Comparison of ENCODE assay signal across 13 mouse cellular contexts in the genomic region with DNA sequence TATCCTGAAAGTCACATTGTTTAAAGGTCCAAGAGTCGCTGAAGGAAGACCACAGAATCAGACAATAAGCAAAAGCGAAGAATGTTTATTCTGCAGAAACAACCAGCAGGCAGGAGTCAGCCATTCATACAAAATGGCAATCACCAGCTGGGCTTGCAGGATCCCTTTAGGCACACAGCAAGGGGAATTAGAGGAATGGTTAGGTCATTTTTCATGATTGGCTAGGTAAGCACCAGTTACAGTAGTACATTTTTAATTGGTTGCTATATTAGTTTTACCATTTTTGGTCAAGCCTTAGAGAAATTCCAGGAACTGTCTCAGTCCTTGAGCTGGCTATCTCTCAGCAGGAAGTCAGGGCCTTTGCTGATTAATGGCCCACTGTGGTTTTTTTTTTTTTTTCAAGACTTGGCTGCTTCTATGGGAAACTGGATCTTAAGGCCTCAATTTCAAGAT. TPM values are rescaled to one million over a fixed set of nuclear protein-coding genes. Genes with fewer than 3 reads are reported as not detected.
DNase-seq lines count a peak whose midpoint lies in the region; ATAC-seq and TF ChIP-seq lines count a peak whose summit lies in the region.
"Had no signal": no experiment of that assay in that cellular context is flagged by ENCODE, and none has a peak within 500 bp of the region (broad histone marks: within the 10 kb centered on the region; RNA-seq: fewer than 3 reads in every experiment).

No protein-coding gene starts in this region.

- 45% methylated on average over 2 of the region's 2 CpGs for WGBS in intestine, embryonic 15.5 days
- WGBS in intestine, postnatal 0 days, result 59% methylated on average over 2 of the region's 2 CpGs
- WGBS in liver, embryonic 15.5 days (ENCODE audit: insufficient replicate concordance), result 23% methylated on average over 2 of the region's 2 CpGs

- H3K36me3 ChIP-seq in intestine, embryonic 15.5 days, result no peaks in the 10 kb centered on the region
- no peaks in the 10 kb centered on the region for H3K36me3 ChIP-seq in intestine, postnatal 0 days (ENCODE audit: control insufficient read depth, insufficient read depth)
- H3K36me3 ChIP-seq in MEL (ENCODE audit: control insufficient read depth in 1 of 2, insufficient read depth in 2 of 2, low read length in 2 of 2), result peaks cover 0 to 22% of the 10 kb centered on the region in 2 experiments; a peak in 2 of 4 replicates
- H3K36me3 ChIP-seq in liver, embryonic 15.5 days (replicated peaks), result no peaks in the 10 kb centered on the region
- H3K36me3 ChIP-seq: neural tube, embryonic 15.5 days had no signal

- ATAC-seq in intestine, embryonic 15.5 days, result 0 out of 2 replicates have a peak, but pooled peaks have one; percentile 36
- ATAC-seq in intestine, postnatal 0 days, result no peak
- peak; percentile 44 for ATAC-seq in liver, embryonic 15.5 days (ENCODE audit: insufficient read depth)
- ATAC-seq: midbrain, embryonic 13.5 days had no signal

- no peak overlapping the region for H3K9ac ChIP-seq in intestine, embryonic 15.5 days
- no peak overlapping the region for H3K9ac ChIP-seq in intestine, postnatal 0 days (ENCODE audit: low read depth, low read length)
- peak overlapping the region; percentile 45 for H3K9ac ChIP-seq in MEL (ENCODE audit: control insufficient read depth, low read depth, low read length, poor library complexity, severe bottlenecking)
- no peak overlapping the region for H3K9ac ChIP-seq in liver, embryonic 15.5 days
- H3K9ac ChIP-seq: midbrain, embryonic 13.5 days; neural tube, embryonic 15.5 days had no signal

- TF ChIP-seq CTCF in intestine, postnatal 0 days (IDR thresholded peaks at IDR 0.05; ENCODE audit: low read depth), result no peak
- no peak for TF ChIP-seq CTCF in MEL (IDR thresholded peaks at IDR 0.05 in 2 of 3, conservative IDR thresholded peaks at IDR 0.05 in 1 of 3; ENCODE audit: control insufficient read depth in 1 of 3, insufficient read depth in 1 of 3, low read depth in 2 of 3, low read length in 3 of 3, poor library complexity in 1 of 3, severe bottlenecking in 1 of 3)

- TF ChIP-seq RAD21 in MEL (IDR thresholded peaks at IDR 0.05; ENCODE audit: low read depth, low read length), result no peak

- no peak overlapping the region for H3K4me2 ChIP-seq in intestine, embryonic 15.5 days (replicated peaks)
- H3K4me2 ChIP-seq in intestine, postnatal 0 days (replicated peaks; ENCODE audit: low read depth), result no peak overlapping the region
- no peak overlapping the region for H3K4me2 ChIP-seq in liver, embryonic 15.5 days
- H3K4me2 ChIP-seq: midbrain, embryonic 13.5 days; neural tube, embryonic 15.5 days had no signal

- peak; percentile 95 for TF ChIP-seq EP300 in MEL (IDR thresholded peaks at IDR 0.05; ENCODE audit: low read depth in 1 of 2, low read length in 2 of 2)

- no peaks in the 10 kb centered on the region for H3K79me2 ChIP-seq in MEL (ENCODE audit: control insufficient read depth, insufficient read depth, low read length, poor library complexity)

- H3K27me3 ChIP-seq in intestine, embryonic 15.5 days (replicated peaks), result no peaks in the 10 kb centered on the region
- H3K27me3 ChIP-seq in intestine, postnatal 0 days (replicated peaks; ENCODE audit: control insufficient read depth, insufficient read depth, low read length), result no peaks in the 10 kb centered on the region
- no peaks in the 10 kb centered on the region for H3K27me3 ChIP-seq in MEL (ENCODE audit: control insufficient read depth in 1 of 2, insufficient read depth in 2 of 2, low read length in 2 of 2)
- no peaks in the 10 kb centered on the region for H3K27me3 ChIP-seq in liver, embryonic 15.5 days
- H3K27me3 ChIP-seq: midbrain, embryonic 13.5 days; neural tube, embryonic 15.5 days had no signal

- no peak overlapping the region for H3K4me3 ChIP-seq in intestine, embryonic 15.5 days (replicated peaks)
- H3K4me3 ChIP-seq in intestine, postnatal 0 days (ENCODE audit: low read depth, low read length), result no peak overlapping the region
- peak overlapping the region; percentile 22 to 27; a peak in 3 of 4 replicates for H3K4me3 ChIP-seq in MEL (ENCODE audit: control insufficient read depth in 1 of 2, insufficient read depth in 1 of 2, low read depth in 2 of 2, low read length in 2 of 2)
- H3K4me3 ChIP-seq in liver, embryonic 15.5 days (replicated peaks), result no peak overlapping the region
- H3K4me3 ChIP-seq: midbrain, embryonic 13.5 days; neural tube, embryonic 15.5 days had no signal

- H3K27ac ChIP-seq in intestine, embryonic 15.5 days, result no peak overlapping the region
- H3K27ac ChIP-seq in intestine, postnatal 0 days (ENCODE audit: low read depth, low read length), result no peak overlapping the region
- peak overlapping the region; percentile 92 for H3K27ac ChIP-seq in MEL (ENCODE audit: control insufficient read depth, low read depth, low read length)
- H3K27ac ChIP-seq in liver, embryonic 15.5 days (replicated peaks), result peak overlapping the region; percentile 31; the same call in 1 of the 2 replicates
- H3K27ac ChIP-seq: midbrain, embryonic 13.5 days; neural tube, embryonic 15.5 days had no signal

- H3K4me1 ChIP-seq in intestine, embryonic 15.5 days (replicated peaks), result no peaks in the 10 kb centered on the region
- H3K4me1 ChIP-seq in intestine, postnatal 0 days (replicated peaks; ENCODE audit: control insufficient read depth, insufficient read depth, low read length), result no peaks in the 10 kb centered on the region
- peaks cover 15 to 16% of the 10 kb centered on the region in 2 experiments for H3K4me1 ChIP-seq in MEL (ENCODE audit: control insufficient read depth in 1 of 2, insufficient read depth in 2 of 2, low read length in 2 of 2)
- peaks cover 9% of the 10 kb centered on the region for H3K4me1 ChIP-seq in liver, embryonic 15.5 days (replicated peaks)
- H3K4me1 ChIP-seq: midbrain, embryonic 13.5 days; neural tube, embryonic 15.5 days had no signal

- peak in 1 of 2 experiments; percentile 33; a peak in 1 of 4 replicates for TF ChIP-seq POLR2A in MEL (IDR thresholded peaks at IDR 0.05; ENCODE audit: control insufficient read depth in 1 of 2, insufficient read depth in 1 of 2, low read depth in 1 of 2, low read length in 2 of 2, poor library complexity in 1 of 2)

- H3K9me3 ChIP-seq in intestine, embryonic 15.5 days, result no peaks in the 10 kb centered on the region
- H3K9me3 ChIP-seq in intestine, postnatal 0 days (ENCODE audit: control insufficient read depth), result no peaks in the 10 kb centered on the region
- H3K9me3 ChIP-seq in MEL (replicated peaks; ENCODE audit: insufficient read depth, low read length), result no peaks in the 10 kb centered on the region
- no peaks in the 10 kb centered on the region for H3K9me3 ChIP-seq in liver, embryonic 15.5 days (replicated peaks)
- H3K9me3 ChIP-seq: midbrain, embryonic 13.5 days; neural tube, embryonic 15.5 days had no signal

- DNase-seq in MEL (ENCODE audit: low read depth, low spot score), result peak; percentile 92
- DNase-seq in c-Kit-positive CD71-positive TER-119-negative erythroid progenitor cells, embryonic 14.5 days (ENCODE audit: low read depth), result peak; percentile 50
- DNase-seq in thymus, postnatal 0 days (ENCODE audit: low spot score), result no peak
- no peak for DNase-seq in gastrocnemius, adult 18-20 months (ENCODE audit: low spot score)
- DNase-seq: cerebellum, postnatal 10 days; gastrocnemius, postnatal 36 days; kidney, adult 8-10 months; left cerebral cortex, postnatal 4 days had no signal

TF ChIP-seq in MEL, 35 proteins besides CTCF, POLR2A, EP300 and RAD21 (continues in another document):
- TF ChIP-seq POLR2AphosphoS5 (IDR thresholded peaks at IDR 0.05; ENCODE audit: borderline replicate concordance, low read depth, low read length) (no peak), MYB (IDR thresholded peaks at IDR 0.05; ENCODE audit: low read depth, low read length) (no peak), SIN3A (IDR thresholded peaks at IDR 0.05; ENCODE audit: low read length) (peak; percentile 89), ETS1 (IDR thresholded peaks at IDR 0.05; ENCODE audit: low read depth, low read length) (peak; percentile 97), ZMIZ1 (IDR thresholded peaks at IDR 0.05; ENCODE audit: low read depth, low read length) (peak; percentile 29; the same call in 1 of the 2 replicates), ZNF384 (IDR thresholded peaks at IDR 0.05; ENCODE audit: low read depth, low read length) (peak; percentile 100), GABPA (IDR thresholded peaks at IDR 0.05; ENCODE audit: low read depth, low read length) (no peak), SMC3 (IDR thresholded peaks at IDR 0.05; ENCODE audit: low read depth, low read length) (no peak), BHLHE40 (IDR thresholded peaks at IDR 0.05; ENCODE audit: borderline replicate concordance, low read depth, low read length) (peak; percentile 35; the same call in 1 of the 2 replicates), MXI1 (IDR thresholded peaks at IDR 0.05; ENCODE audit: low read depth, low read length) (peak; percentile 71), E2F4 (IDR thresholded peaks at IDR 0.05; ENCODE audit: borderline replicate concordance, low read depth, low read length) (no peak), HCFC1 (IDR thresholded peaks at IDR 0.05; ENCODE audit: low read depth, low read length) (peak; percentile 67), MEF2A (IDR thresholded peaks at IDR 0.05; ENCODE audit: extremely low read depth, insufficient replicate concordance, low read depth, low read length, poor library complexity, severe bottlenecking) (no peak), JUND (IDR thresholded peaks at IDR 0.05; ENCODE audit: low read depth, low read length) (no peak)

RNA-seq across cellular contexts. Expression of gene Zranb3, which starts 33.9 kb away (rescaled TPM):
- polyA plus RNA-seq in intestine, embryonic 15.5 days (2015; fragmentation: Nextera tagmentation; extraction: Ambion mirVana), result 5.7 and 6.7 TPM in 2 replicates
- polyA plus RNA-seq in intestine, postnatal 0 days (2015; fragmentation: Nextera tagmentation; extraction: Ambion mirVana), result 1.4 and 2.2 TPM in 2 replicates
- 4.1 and 4.8 TPM in 2 replicates for total RNA-seq in MEL (2012; rRNA removed)
- polyA plus RNA-seq in MEL (2012; ENCODE audit: insufficient read depth in 1 of 2, insufficient read length in 2 of 2, low read depth in 1 of 2, low replicate concordance in 2 of 2, missing spikeins in 1 of 2), result 1 to 10 TPM in 1 of 2 experiments, not detected in 1; 3.9 TPM
- polyA plus RNA-seq in liver, embryonic 15.5 days (2015; fragmentation: Nextera tagmentation; extraction: Ambion mirVana), result 3.3 and 3.4 TPM in 2 replicates
- polyA plus RNA-seq in thymus, postnatal 0 days (2015; fragmentation: Nextera tagmentation; extraction: Ambion mirVana), result 4.6 and 4.9 TPM in 2 replicates
- total RNA-seq in gastrocnemius, adult 18-20 months (2021), result 1 to 10 TPM; 5.6 to 5.7 TPM

RNA-seq across cellular contexts. Expression of gene R3hdm1, which starts 34.1 kb away (rescaled TPM):
- polyA plus RNA-seq in intestine, embryonic 15.5 days (2015; fragmentation: Nextera tagmentation; extraction: Ambion mirVana), result 56.0 and 56.3 TPM in 2 replicates
- 28.4 and 31.5 TPM in 2 replicates for polyA plus RNA-seq in intestine, postnatal 0 days (2015; fragmentation: Nextera tagmentation; extraction: Ambion mirVana)
- 17.7 and 22.2 TPM in 2 replicates for total RNA-seq in MEL (2012; rRNA removed)
- polyA plus RNA-seq in MEL (2012; ENCODE audit: insufficient read depth in 1 of 2, insufficient read length in 2 of 2, low read depth in 1 of 2, low replicate concordance in 2 of 2, missing spikeins in 1 of 2), result 100 to 1,000 TPM; 106 to 164 TPM
- 27.7 and 31.1 TPM in 2 replicates for polyA plus RNA-seq in liver, embryonic 15.5 days (2015; fragmentation: Nextera tagmentation; extraction: Ambion mirVana)
- 67.0 and 79.4 TPM in 2 replicates for polyA plus RNA-seq in thymus, postnatal 0 days (2015; fragmentation: Nextera tagmentation; extraction: Ambion mirVana)
- 10 to 100 TPM; 69.7 to 78.6 TPM for total RNA-seq in gastrocnemius, adult 18-20 months (2021)

Comparison
In these comparisons a context has a peak if more than half of its experiments do, and no peak if none do; other contexts are left out.
1. H3K27ac ChIP-seq: peak in MEL (single experiment) and liver, embryonic 15.5 days (single experiment); none in intestine, embryonic 15.5 days (single experiment) and intestine, postnatal 0 days (single experiment).
2. H3K4me3 ChIP-seq: peak in MEL (2 of 2); none in intestine, embryonic 15.5 days (single experiment), intestine, postnatal 0 days (single experiment) and liver, embryonic 15.5 days (single experiment).
3. DNase-seq: peak in MEL (single experiment) and c-Kit-positive CD71-positive TER-119-negative erythroid progenitor cells, embryonic 14.5 days (single experiment); none in thymus, postnatal 0 days (single experiment) and gastrocnemius, adult 18-20 months (single experiment).